Mouse (Mus musculus): ENCODE measurements at regions not wholly inside any gene's neighbourhood (a gene's known extent, or its start where the extent isn't known, plus 50 kb on each side); places are given as distances from the start of the nearest gene placed in this dataset.

DNA sequence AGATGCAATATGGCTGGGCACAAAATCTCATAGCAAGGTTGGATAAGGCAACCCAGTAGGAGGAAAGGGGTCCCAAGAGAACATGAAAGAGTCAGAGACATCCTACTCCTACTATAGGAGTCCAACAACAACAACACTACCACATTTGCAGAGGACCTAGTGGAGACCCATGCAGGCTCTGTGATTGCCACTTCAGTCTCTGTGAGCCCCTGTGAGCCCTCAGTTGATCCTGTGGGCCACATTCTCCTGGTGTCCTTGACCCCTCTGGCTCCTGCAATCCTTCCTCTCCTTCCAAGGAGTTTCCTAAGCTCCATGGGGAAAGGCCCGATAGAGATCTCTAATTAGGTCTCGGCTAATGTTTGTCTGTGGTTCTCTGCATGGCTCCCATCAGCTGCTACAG is 72.3 kb upstream of the Sh3gl3 start:
- Histone ChIP-seq H3K4me3 (replicated peaks in 1 of 3; ENCODE audit: low read depth in 2 of 3, low read length in 2 of 3, poor library complexity in 1 of 3) (no peak overlapping the region), H3K36me3 (replicated peaks in 1 of 2; ENCODE audit: control insufficient read depth in 1 of 2, insufficient read depth in 1 of 2, low read length in 1 of 2) (no peaks in the 10 kb centered on the region), H3K9me3 (replicated peaks; ENCODE audit: low read length) (peaks cover 2% of the 10 kb centered on the region), H3K9ac (ENCODE audit: insufficient read depth, low read depth) (no peak overlapping the region), H3K27ac (ENCODE audit: insufficient read depth, low read depth) (no peak overlapping the region), H3K27me3 (replicated peaks) (peaks cover 20% of the 10 kb centered on the region), H3K4me2 (ENCODE audit: insufficient read depth, low read depth, poor library complexity, severe bottlenecking) (no peak overlapping the region), H3K4me1 (ENCODE audit: control insufficient read depth in 1 of 2, insufficient read depth in 2 of 2) (no peaks in the 10 kb centered on the region), H3K79me2 (replicated peaks; ENCODE audit: control insufficient read depth, extremely low read depth, insufficient read depth, poor library complexity, severe bottlenecking) (no peaks in the 10 kb centered on the region)
- TF ChIP-seq IRF4 (IDR thresholded peaks at IDR 0.05; ENCODE audit: low read depth, low read length), result no peak
- no peak for TF ChIP-seq TBP (conservative IDR thresholded peaks at IDR 0.05; ENCODE audit: low read depth, low read length)
- no peak for TF ChIP-seq JUND (conservative IDR thresholded peaks at IDR 0.05; ENCODE audit: low read depth, low read length)
- no peak for TF ChIP-seq NELFE (IDR thresholded peaks at IDR 0.05; ENCODE audit: low read depth, low read length)
- no peak for TF ChIP-seq ELF1 (IDR thresholded peaks at IDR 0.05; ENCODE audit: low read depth, low read length)
- no peak for TF ChIP-seq POLR2A (IDR thresholded peaks at IDR 0.05; ENCODE audit: low read depth, low read length)
- TF ChIP-seq EP300 (IDR thresholded peaks at IDR 0.05; ENCODE audit: low read length), result no peak
- TF ChIP-seq RAD21 (IDR thresholded peaks at IDR 0.05; ENCODE audit: low read depth, low read length), result no peak
- no peak for TF ChIP-seq POLR2AphosphoS2 (IDR thresholded peaks at IDR 0.05; ENCODE audit: low read depth, low read length)
- no peak for TF ChIP-seq SIN3A (IDR thresholded peaks at IDR 0.05; ENCODE audit: low read length)
- TF ChIP-seq RCOR1 (conservative IDR thresholded peaks at IDR 0.05; ENCODE audit: low read depth, low read length), result no peak
- no peak for TF ChIP-seq NRF1 (IDR thresholded peaks at IDR 0.05; ENCODE audit: low read depth, low read length)
- TF ChIP-seq ZKSCAN1 (IDR thresholded peaks at IDR 0.05; ENCODE audit: borderline replicate concordance, low read depth, low read length), result no peak
- no peak for TF ChIP-seq MEF2A (IDR thresholded peaks at IDR 0.05; ENCODE audit: borderline replicate concordance, low read depth, low read length)
- TF ChIP-seq CHD1 (IDR thresholded peaks at IDR 0.05; ENCODE audit: low read depth, low read length), result no peak
- no peak for TF ChIP-seq JUN (IDR thresholded peaks at IDR 0.05; ENCODE audit: insufficient read depth, low read depth, low read length)
- TF ChIP-seq E2F4 (IDR thresholded peaks at IDR 0.05; ENCODE audit: insufficient replicate concordance, low read depth, low read length), result no peak
- TF ChIP-seq GABPA (IDR thresholded peaks at IDR 0.05; ENCODE audit: insufficient replicate concordance, low read depth, low read length), result no peak
- in situ Hi-C loops (cut with MboI; ENCODE audit: low pct_ligation_motif_present, low pct_unique_long_range_greater_than_20kb, low sequenced_read_pairs), result loop anchor here (25.0 kb wide), 2 partner anchors 139 to 314 kb away; partner anchors contain the start of gene 3110040N11Rik
- dilution Hi-C loops (cut with MboI; ENCODE audit: extremely low pct_ligation_motif_present, extremely low pct_unique_long_range_greater_than_20kb, low sequenced_read_pairs), result no loop called here
- no peak for DNase-seq (ENCODE audit: extremely low read depth)

DNA sequence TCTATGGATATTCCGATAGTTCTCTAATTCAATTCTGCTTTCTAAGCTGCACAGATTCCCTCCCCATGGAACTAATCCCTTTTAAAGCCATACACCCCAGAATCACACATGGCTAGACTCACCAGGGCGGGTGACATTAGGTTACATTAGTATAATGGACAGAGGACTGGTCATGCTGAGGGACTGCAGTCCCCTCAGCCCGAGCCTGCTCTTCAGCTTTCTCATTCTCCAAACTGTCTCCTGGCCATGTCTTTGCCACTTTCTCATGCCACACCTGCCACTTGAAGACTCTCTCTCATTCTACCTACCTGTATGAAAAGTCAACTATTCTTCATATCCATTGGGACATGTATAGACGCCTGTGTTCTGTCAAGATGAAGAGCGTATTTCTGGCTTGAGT is 68.0 kb upstream of the Sh3gl3 start:
- Histone ChIP-seq H3K9ac (ENCODE audit: insufficient read depth, low read depth) (no peak overlapping the region), H3K79me2 (replicated peaks; ENCODE audit: control insufficient read depth, extremely low read depth, insufficient read depth, poor library complexity, severe bottlenecking) (no peaks in the 10 kb centered on the region), H3K4me1 (ENCODE audit: control insufficient read depth in 1 of 2, insufficient read depth in 2 of 2) (peaks cover 5 to 16% of the 10 kb centered on the region in 2 experiments), H3K36me3 (replicated peaks in 1 of 2; ENCODE audit: control insufficient read depth in 1 of 2, insufficient read depth in 1 of 2, low read length in 1 of 2) (no peaks in the 10 kb centered on the region), H3K4me2 (ENCODE audit: insufficient read depth, low read depth, poor library complexity, severe bottlenecking) (no peak overlapping the region), H3K27me3 (replicated peaks) (peaks cover 33% of the 10 kb centered on the region), H3K4me3 (replicated peaks in 1 of 3; ENCODE audit: low read depth in 2 of 3, low read length in 2 of 3, poor library complexity in 1 of 3) (no peak overlapping the region), H3K27ac (ENCODE audit: insufficient read depth, low read depth) (no peak overlapping the region), H3K9me3 (replicated peaks; ENCODE audit: low read length) (peaks cover 2% of the 10 kb centered on the region)
- TF ChIP-seq MYC (IDR thresholded peaks at IDR 0.05; ENCODE audit: low read depth, low read length) (no peak), TBP (conservative IDR thresholded peaks at IDR 0.05; ENCODE audit: low read depth, low read length) (no peak), SMC3 (IDR thresholded peaks at IDR 0.05; ENCODE audit: low read depth, low read length) (no peak), CHD1 (IDR thresholded peaks at IDR 0.05; ENCODE audit: low read depth, low read length) (no peak), IRF4 (IDR thresholded peaks at IDR 0.05; ENCODE audit: low read depth, low read length) (no peak), POLR2AphosphoS2 (IDR thresholded peaks at IDR 0.05; ENCODE audit: low read depth, low read length) (no peak), MAX (IDR thresholded peaks at IDR 0.05; ENCODE audit: low read length) (no peak), MEF2A (IDR thresholded peaks at IDR 0.05; ENCODE audit: borderline replicate concordance, low read depth, low read length) (no peak), SIN3A (IDR thresholded peaks at IDR 0.05; ENCODE audit: low read length) (no peak), JUND (conservative IDR thresholded peaks at IDR 0.05; ENCODE audit: low read depth, low read length) (no peak), UBTF (IDR thresholded peaks at IDR 0.05; ENCODE audit: low read depth, low read length) (no peak), MAZ (IDR thresholded peaks at IDR 0.05; ENCODE audit: low read depth, low read length) (no peak), ZKSCAN1 (IDR thresholded peaks at IDR 0.05; ENCODE audit: borderline replicate concordance, low read depth, low read length) (no peak), ETS1 (conservative IDR thresholded peaks at IDR 0.05; ENCODE audit: low read depth, low read length) (no peak), ELF1 (IDR thresholded peaks at IDR 0.05; ENCODE audit: low read depth, low read length) (no peak), MXI1 (IDR thresholded peaks at IDR 0.05; ENCODE audit: low read depth, low read length) (no peak), ZC3H11A (IDR thresholded peaks at IDR 0.05; ENCODE audit: low read depth, low read length) (no peak), TCF12 (IDR thresholded peaks at IDR 0.05; ENCODE audit: low read depth, low read length) (no peak)
- no peak for DNase-seq (ENCODE audit: extremely low read depth)
- in situ Hi-C loops (cut with MboI; ENCODE audit: low pct_ligation_motif_present, low pct_unique_long_range_greater_than_20kb, low sequenced_read_pairs) (loop anchor here (25.0 kb wide), 2 partner anchors 143 to 318 kb away; partner anchors contain the start of gene 3110040N11Rik), dilution Hi-C loops (cut with MboI; ENCODE audit: extremely low pct_ligation_motif_present, extremely low pct_unique_long_range_greater_than_20kb, low sequenced_read_pairs) (no loop called here)
